Mouse (Mus musculus): ENCODE measurements around the gene Myh6. TPM values are rescaled to one million over a fixed set of nuclear protein-coding genes. Genes with fewer than 3 reads are reported as not detected.
A peak's percentile ranks its signal among the peaks of the same experiment; 100 is the strongest.
"Not testable (repeated sequence)": the region's sequence is repeated elsewhere in the genome, so short reads cannot be mapped to it uniquely, and the experiment has no call there.

The Myh6 gene
- polyA plus RNA-seq, 1 experiment from 2014 or later = 0.93 TPM

DNA sequence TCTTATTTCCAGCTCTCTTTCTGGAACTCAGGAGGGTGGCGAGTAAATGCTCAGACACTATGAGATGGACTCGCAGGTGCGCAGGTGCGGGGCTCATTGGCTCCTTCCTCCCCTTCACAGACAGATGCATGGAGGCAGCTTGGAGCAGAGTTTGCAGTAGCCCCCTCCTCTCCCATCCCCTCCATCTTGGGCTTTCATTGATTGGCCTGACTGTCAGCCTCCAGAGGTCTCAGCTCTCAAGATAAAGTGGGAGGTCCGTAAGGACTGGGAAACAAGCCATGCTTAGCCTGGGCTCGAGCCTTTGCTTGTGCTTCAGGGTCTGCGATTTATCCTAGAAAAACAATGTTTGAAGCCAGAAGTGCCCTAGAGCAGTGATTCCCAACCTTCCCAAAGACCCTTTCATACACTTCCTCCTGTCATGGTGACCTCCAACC is 36.0 kb upstream of the Myh6 start:
- no peak overlapping the region for H3K9ac ChIP-seq

DNA sequence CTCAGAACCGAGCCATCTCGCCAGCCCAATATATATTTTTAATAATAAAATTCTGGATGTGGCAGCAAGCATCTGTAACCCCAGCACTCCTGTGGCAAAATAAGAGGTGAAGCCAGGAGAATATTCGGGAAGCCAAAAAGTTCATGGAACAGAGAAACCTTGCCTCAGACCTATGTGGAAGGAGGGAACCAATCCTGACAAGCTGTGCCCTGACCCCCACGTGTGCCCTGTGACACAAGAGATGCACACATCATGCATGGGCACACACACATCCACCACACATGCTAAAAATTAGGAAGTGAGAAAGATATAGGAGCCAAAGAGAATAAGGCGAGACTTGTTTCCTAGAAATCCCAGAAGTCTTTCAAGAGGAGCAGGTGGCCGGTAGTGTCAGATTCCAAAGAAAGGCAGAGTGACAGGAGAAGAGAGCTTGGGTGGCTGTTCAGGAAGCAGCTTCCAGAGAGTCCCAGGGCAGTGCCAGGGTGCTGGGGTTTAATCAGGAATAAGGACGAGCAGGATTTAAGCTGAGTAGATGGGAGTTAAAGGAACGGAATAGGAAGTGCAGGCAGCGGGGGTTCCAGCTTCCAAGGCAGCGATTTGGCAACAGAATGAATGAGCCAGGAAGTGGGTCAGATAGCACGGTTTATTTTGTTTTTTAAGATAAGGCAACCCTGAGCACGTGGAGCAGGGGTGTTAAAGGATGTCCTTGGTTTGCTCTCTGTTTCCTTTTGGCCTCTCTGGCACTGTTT is 35.4 kb upstream of the Myh6 start:
- Histone ChIP-seq H3K4me2 (no peak overlapping the region), H3K9ac (no peak overlapping the region), H3K4me1 (replicated peaks) (0 out of 2 replicates have a peak, but pooled peaks cover 8% of the 10 kb centered on the region), H3K36me3 (no peaks in the 10 kb centered on the region), H3K9me3 (no peaks in the 10 kb centered on the region), H3K27me3 (no peaks in the 10 kb centered on the region), H3K27ac (replicated peaks) (no peak overlapping the region), H3K4me3 (no peak overlapping the region)
- 58% methylated on average over 12 of the region's 12 CpGs for WGBS
- no peak for ATAC-seq (ENCODE audit: low FRiP score, low read depth)

More for the DNA sequence above, 36.0 kb upstream of the Myh6 start:
- WGBS = 75% methylated on average over 7 of the region's 7 CpGs
- Histone ChIP-seq H3K4me1 (replicated peaks) (0 out of 2 replicates have a peak, but pooled peaks cover 6% of the 10 kb centered on the region), H3K4me2 (no peak overlapping the region), H3K9me3 (no peaks in the 10 kb centered on the region), H3K36me3 (no peaks in the 10 kb centered on the region), H3K4me3 (no peak overlapping the region), H3K27me3 (no peaks in the 10 kb centered on the region), H3K27ac (replicated peaks) (no peak overlapping the region)
- no peak for ATAC-seq (ENCODE audit: low FRiP score, low read depth)

DNA sequence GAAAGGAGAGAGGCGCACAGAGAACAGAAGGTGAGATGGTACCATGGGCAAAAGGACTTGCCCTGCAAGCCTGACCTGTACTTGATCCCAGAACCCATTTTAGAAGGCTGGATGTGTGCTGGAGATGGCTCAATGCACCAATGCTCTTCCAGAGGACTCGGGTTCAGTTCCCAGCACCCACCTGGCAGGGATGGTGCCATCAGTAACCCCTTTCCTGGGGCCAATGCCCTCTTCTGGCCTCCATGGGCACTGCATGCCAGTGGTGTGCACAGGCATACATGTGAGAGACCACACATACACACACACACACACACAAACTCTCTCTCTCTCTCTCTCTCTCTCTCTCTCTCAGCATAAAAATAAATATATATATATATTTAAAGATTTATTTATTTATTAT is 34.7 kb upstream of the Myh6 start:
- ATAC-seq (ENCODE audit: low FRiP score, low read depth) = no peak

DNA sequence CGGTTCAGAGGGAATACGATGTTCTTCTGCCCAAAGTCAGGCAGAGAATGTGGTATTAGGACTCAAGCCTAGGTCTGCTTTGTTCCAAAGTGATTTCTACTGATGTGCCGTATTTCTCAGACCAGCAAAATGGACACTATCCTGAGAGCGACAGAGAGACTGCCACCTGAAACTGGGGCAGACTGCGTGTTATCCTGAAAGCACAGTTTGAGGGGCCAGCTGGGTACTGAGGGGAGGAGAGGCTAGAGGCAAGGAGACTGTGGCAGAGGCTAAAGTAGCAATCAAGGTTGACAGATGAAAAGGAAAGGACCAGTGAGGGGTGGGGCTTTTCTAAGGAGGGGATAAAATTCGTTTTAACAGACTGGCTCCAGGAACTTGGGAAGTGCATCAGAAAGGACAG is 34.1 kb upstream of the Myh6 start:
- H3K9ac ChIP-seq = no peak overlapping the region
- H3K27ac ChIP-seq (replicated peaks) = no peak overlapping the region
- no peak for ATAC-seq (ENCODE audit: low FRiP score, low read depth)
- H3K4me3 ChIP-seq = no peak overlapping the region
- no peaks in the 10 kb centered on the region for H3K27me3 ChIP-seq
- no peaks in the 10 kb centered on the region for H3K36me3 ChIP-seq
- H3K4me2 ChIP-seq = no peak overlapping the region
- 86% methylated on average over 6 of the region's 6 CpGs for WGBS
- no peaks in the 10 kb centered on the region for H3K9me3 ChIP-seq
- peaks cover 20% of the 10 kb centered on the region for H3K4me1 ChIP-seq (replicated peaks)

More for the DNA sequence above, 34.7 kb upstream of the Myh6 start:
- no peaks in the 10 kb centered on the region for H3K27me3 ChIP-seq
- no peak overlapping the region for H3K4me3 ChIP-seq
- H3K9me3 ChIP-seq = no peaks in the 10 kb centered on the region
- peaks cover 14% of the 10 kb centered on the region; the same call in 1 of the 2 replicates for H3K4me1 ChIP-seq (replicated peaks)
- no peaks in the 10 kb centered on the region for H3K36me3 ChIP-seq
- H3K27ac ChIP-seq (replicated peaks) = no peak overlapping the region
- no peak overlapping the region for H3K9ac ChIP-seq
- 90% methylated on average over 2 of the region's 2 CpGs for WGBS
- no peak overlapping the region for H3K4me2 ChIP-seq

DNA sequence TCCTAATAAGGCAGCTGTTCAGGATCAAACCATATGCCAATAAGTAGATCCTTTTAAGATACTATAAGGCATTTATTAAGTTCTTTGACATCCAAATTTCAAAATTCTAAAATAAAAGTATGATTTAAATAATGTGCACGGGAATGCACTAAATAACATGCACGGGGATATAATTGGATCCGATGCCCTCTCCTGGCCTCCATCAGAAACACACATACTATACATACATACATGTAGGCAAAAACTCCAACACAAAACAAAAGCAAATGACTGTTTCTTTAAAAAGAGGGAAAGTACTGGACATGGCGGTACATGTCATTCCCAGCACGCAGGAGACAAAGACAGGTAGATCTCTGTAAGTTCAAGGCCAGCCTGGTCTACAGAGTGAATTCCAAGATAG is 33.1 kb upstream of the Myh6 start:
- H3K9ac ChIP-seq; H3K4me2 ChIP-seq; H3K9me3 ChIP-seq; H3K27ac ChIP-seq (replicated peaks); H3K4me3 ChIP-seq; H3K36me3 ChIP-seq; ATAC-seq (ENCODE audit: low FRiP score, low read depth); H3K27me3 ChIP-seq: not testable (repeated sequence)
- peaks cover 29% of the 10 kb centered on the region for H3K4me1 ChIP-seq (replicated peaks)
- 86% methylated on average over 5 of the region's 5 CpGs for WGBS

DNA sequence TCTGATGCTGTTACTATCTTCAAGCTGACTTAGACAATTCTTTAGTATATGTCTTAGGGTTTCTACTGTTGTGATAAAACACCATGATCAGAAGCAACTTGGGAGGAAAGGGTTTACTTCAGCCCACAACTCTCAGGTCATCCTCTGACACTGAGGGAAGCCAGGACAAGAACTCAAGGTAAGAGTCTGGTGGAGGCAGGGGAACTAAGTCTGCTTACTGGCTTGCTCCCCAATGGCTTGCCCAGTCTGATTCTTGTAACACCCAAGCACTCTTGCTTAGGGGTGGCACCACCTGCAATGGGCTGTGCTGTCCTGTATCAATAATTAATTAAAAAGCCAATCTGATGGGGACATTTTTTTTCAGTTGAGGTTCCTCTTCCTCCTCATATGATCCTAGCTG is 32.0 kb upstream of the Myh6 start:
- no peaks in the 10 kb centered on the region for H3K27me3 ChIP-seq
- H3K27ac ChIP-seq (replicated peaks) = no peak overlapping the region
- no peak overlapping the region for H3K9ac ChIP-seq
- no peak overlapping the region for H3K4me2 ChIP-seq
- no peaks in the 10 kb centered on the region for H3K9me3 ChIP-seq
- H3K36me3 ChIP-seq = no peaks in the 10 kb centered on the region
- H3K4me1 ChIP-seq (replicated peaks) = peaks cover 30% of the 10 kb centered on the region
- H3K4me3 ChIP-seq = no peak overlapping the region
- ATAC-seq (ENCODE audit: low FRiP score, low read depth) = no peak

DNA sequence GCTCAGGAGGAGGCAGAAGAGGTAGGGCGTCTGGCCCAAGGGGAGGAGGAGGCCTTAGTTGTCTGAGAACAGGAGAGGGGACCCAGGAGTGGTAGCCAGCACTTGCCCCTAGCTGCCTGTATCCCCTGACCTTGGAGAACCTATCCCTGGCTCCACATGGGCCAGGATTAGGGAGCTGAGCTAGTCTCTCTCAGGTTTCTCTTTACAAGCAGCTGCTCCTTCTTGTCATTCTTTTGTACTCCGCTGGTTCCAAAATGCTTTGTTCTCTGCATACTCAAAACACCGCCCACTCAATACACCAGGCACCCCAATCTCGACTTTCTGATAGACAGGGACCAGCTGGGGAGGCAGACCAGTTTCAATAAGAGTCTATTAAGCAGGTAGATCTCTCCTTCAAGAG is 30.6 kb upstream of the Myh6 start:
- Histone ChIP-seq H3K27me3 (no peaks in the 10 kb centered on the region), H3K27ac (replicated peaks) (no peak overlapping the region; the same call in 1 of the 2 replicates), H3K4me1 (replicated peaks) (peaks cover 29% of the 10 kb centered on the region), H3K4me2 (no peak overlapping the region), H3K9ac (no peak overlapping the region), H3K4me3 (no peak overlapping the region), H3K36me3 (no peaks in the 10 kb centered on the region), H3K9me3 (no peaks in the 10 kb centered on the region)
- no peak for ATAC-seq (ENCODE audit: low FRiP score, low read depth)
- 45% methylated on average over 4 of the region's 4 CpGs for WGBS

DNA sequence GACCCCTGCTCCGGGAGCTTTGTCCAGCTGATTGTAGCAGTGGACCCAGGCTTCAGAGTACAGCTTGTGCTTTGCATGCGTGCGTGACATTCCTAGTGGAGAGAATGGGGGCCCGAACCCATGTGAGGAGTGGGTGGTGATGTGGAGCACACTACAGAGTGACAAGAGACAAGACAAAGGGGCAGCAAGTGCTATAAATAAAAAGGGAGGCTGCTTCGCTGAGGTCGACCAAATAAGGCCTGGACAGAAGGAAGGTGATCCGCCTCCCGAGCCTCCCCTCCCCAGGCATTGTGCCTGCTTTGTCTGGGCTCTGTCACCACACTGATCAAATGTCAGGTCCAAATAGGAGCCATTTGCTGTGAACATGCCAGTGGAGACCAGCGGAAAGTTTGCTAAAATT is 30.1 kb upstream of the Myh6 start:
- Histone ChIP-seq H3K36me3 (no peaks in the 10 kb centered on the region), H3K4me3 (no peak overlapping the region), H3K9me3 (no peaks in the 10 kb centered on the region), H3K9ac (no peak overlapping the region), H3K4me2 (no peak overlapping the region), H3K27ac (replicated peaks) (peak overlapping the region; percentile 89; the same call in 1 of the 2 replicates), H3K27me3 (no peaks in the 10 kb centered on the region), H3K4me1 (replicated peaks) (peaks cover 29% of the 10 kb centered on the region)
- WGBS = 47% methylated on average over 9 of the region's 9 CpGs
- ATAC-seq (ENCODE audit: low FRiP score, low read depth) = no peak

DNA sequence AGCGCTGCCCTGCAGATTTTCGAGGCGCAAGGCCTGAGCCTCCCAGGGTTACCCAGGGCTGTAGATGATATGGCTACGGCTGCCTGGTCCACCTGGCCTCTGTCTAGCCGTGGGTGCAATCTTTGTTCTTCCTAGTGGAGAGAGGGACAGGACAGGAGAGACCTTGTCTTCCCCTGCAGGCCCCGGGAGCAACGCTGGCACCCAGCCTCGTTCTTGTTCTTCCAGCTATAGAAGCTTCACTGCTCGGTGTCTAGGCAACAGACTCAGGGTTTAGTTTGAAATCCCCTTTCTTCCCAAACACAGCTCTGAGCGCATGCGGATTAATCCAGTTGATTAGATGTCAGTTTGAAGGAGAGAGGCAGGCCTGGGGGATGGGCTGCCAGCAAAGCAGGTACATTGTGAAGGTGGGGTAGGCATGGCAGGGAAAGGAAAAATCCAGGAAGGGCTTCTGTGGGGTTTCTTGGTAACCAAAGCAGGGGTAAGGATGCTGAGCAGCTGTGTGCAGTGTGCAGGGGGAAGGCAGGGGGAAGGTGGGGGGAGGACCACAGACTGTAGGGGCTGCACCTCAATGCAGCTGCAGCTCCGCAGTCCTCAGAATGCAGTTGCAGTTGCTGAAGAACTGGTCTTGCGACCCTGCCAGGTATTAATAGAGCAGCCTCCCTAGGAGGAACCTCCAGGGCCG is 28.9 kb upstream of the Myh6 start:
- Histone ChIP-seq H3K36me3 (no peaks in the 10 kb centered on the region), H3K27ac (replicated peaks) (peak overlapping the region; percentile 89), H3K4me2 (peak overlapping the region; percentile 16; the same call in 1 of the 2 replicates), H3K4me3 (no peak overlapping the region), H3K9me3 (no peaks in the 10 kb centered on the region), H3K4me1 (replicated peaks) (peaks cover 29% of the 10 kb centered on the region), H3K9ac (peak overlapping the region; percentile 24; the same call in 1 of the 2 replicates), H3K27me3 (no peaks in the 10 kb centered on the region)
- 30% methylated on average over 14 of the region's 14 CpGs for WGBS
- peak; percentile 83 for ATAC-seq (ENCODE audit: low FRiP score, low read depth)

DNA sequence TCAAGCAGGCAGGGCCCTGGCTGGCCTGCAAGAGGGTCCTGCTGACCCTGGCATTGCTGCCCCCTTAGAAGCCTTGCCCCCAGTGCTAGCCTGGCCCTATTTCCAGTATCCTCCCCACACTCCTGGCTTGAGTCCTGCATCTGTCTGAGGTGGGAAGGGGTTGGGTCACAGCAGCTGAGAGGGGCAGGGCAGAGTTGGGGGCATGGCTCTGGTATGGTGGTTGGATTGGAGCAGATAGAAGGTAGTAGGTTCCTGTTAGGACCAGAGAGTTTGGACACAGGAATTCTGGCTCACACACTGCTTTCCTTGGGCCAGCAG is 28.1 kb upstream of the Myh6 start:
- no peaks in the 10 kb centered on the region for H3K27me3 ChIP-seq
- H3K9me3 ChIP-seq = no peaks in the 10 kb centered on the region
- H3K9ac ChIP-seq = no peak overlapping the region
- no peaks in the 10 kb centered on the region for H3K36me3 ChIP-seq
- H3K4me2 ChIP-seq = no peak overlapping the region
- no peak overlapping the region for H3K4me3 ChIP-seq
- peak overlapping the region; percentile 89 for H3K27ac ChIP-seq (replicated peaks)
- ATAC-seq (ENCODE audit: low FRiP score, low read depth) = peak; percentile 6; the same call in 1 of the 2 replicates
- H3K4me1 ChIP-seq (replicated peaks) = peaks cover 29% of the 10 kb centered on the region

DNA sequence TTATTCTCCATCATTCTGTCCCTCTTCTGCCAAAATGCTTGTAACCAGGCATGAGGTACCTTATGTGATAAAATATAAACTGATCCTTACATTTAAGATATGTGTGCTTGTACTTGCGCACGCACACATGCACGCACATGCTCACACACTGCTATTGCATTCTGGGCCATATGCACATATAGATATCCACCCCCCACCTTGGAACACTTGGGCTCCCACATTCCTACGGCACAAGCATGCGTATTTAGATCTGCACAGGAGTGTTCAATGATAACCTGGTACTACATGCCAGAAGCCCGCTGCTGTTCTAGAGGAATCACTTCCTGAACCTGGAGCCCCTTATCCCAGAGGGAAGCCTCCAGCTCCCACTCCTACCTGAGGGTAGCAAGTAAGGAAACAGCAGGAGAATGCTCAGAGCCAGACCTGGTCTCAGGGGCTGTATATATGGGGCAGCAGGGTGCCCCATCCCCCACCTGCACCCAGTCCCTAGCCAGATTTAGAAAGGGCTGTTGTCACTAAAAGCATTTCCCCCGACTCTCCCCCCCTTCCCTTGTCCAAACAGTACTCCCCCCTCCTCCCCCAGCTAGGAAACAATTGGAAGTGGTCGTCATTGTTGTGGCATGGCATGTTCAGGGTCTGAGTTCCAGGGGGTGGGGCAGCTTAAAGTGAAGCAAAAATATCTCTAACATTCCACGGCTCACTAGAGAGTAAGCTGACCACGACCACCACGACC is 27.6 kb upstream of the Myh6 start, which contains the start of gene Myh7:
Gene Myh7 (minus strand): TSS at position 491 of the 733 bp plus-strand sequence.
- H3K4me2 ChIP-seq = peak within 1 kb of the TSS; percentile 16; the same call in 1 of the 2 replicates
- 57% methylated on average over 11 of the region's 11 CpGs for WGBS
- no peaks in the 10 kb centered on the region for H3K36me3 ChIP-seq
- no peaks in the 10 kb centered on the region for H3K27me3 ChIP-seq
- ATAC-seq (ENCODE audit: low FRiP score, low read depth) = 0 out of 2 replicates have a peak, but pooled peaks have one; percentile 4
- H3K9me3 ChIP-seq = no peaks in the 10 kb centered on the region
- H3K4me1 ChIP-seq (replicated peaks) = peaks cover 29% of the 10 kb centered on the region
- H3K27ac ChIP-seq (replicated peaks) = peak within 1 kb of the TSS; percentile 89
- H3K9ac ChIP-seq = 0 out of 2 replicates have a peak within 1 kb of the TSS, but pooled peaks have one; percentile 18
- H3K4me3 ChIP-seq = no peak within 1 kb of the TSS

DNA sequence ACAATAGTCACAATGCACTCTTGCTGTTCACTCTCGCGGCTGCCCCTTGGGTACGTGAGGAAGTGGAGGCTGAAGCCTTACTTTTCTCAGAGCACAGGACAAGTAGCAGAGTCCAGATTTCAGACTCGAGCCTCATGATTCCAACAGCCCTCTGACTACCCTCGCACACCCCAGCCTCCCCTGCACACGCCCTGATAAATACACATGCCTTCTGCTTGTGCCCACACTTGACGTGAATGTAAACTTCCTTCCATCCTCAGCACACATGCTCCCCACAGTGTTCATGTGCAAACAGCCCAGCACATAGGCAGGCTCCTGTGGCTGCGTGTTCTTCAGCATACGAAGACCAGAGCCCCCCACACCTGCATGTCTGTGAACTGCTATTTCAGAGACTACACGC is 26.9 kb upstream of the Myh6 start:
- Histone ChIP-seq H3K4me3 (no peak overlapping the region), H3K27me3 (no peaks in the 10 kb centered on the region)

More for the DNA sequence above, 26.9 kb upstream of the Myh6 start:
- H3K4me2 ChIP-seq = no peak overlapping the region
- no peak overlapping the region for H3K9ac ChIP-seq
- no peaks in the 10 kb centered on the region for H3K36me3 ChIP-seq
- H3K27ac ChIP-seq (replicated peaks) = no peak overlapping the region
- H3K4me1 ChIP-seq (replicated peaks) = peaks cover 29% of the 10 kb centered on the region
- no peaks in the 10 kb centered on the region for H3K9me3 ChIP-seq
- 70% methylated on average over 10 of the region's 10 CpGs for WGBS
- no peak for ATAC-seq (ENCODE audit: low FRiP score, low read depth)
